Mouse (Mus musculus): ENCODE results near the gene Adat3. TPM values are rescaled to one million over a fixed set of nuclear protein-coding genes. Genes with fewer than 3 reads are reported as not detected.
A peak's percentile ranks its signal among the peaks of the same experiment; 100 is the strongest.
"Not testable (repeated sequence)": the region's sequence is repeated elsewhere in the genome, so short reads cannot be mapped to it uniquely, and the experiment has no call there.

Adat3 gene
- polyA plus RNA-seq, 1 experiment from 2014 or later = 3.0 TPM

DNA sequence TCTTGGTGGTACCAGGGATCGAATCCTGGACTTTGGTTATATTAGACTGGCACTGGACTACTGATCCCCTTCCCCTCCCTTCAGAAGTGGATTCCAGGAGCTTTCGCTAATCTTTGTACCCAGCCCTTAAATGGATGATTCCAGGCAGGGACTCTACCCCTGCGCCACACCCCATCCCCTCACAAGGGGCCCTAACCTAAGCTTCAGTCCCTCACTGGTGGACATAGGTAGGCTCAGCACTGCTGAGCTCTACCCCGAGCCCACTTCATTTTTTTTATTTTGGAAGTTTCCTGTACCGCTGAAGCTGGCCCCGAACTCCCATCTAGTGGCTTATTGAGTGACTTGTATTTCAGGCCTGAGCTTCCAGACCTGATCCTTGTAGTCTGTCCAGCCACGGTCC lies 684 bp downstream of the Adat3 start:
- H3K36me3 ChIP-seq = peaks cover 17% of the 10 kb centered on the region
- peak overlapping the region; percentile 84 for H3K4me2 ChIP-seq
- peak overlapping the region; percentile 67 for H3K9ac ChIP-seq
- no peak for ATAC-seq (replicated peaks; ENCODE audit: insufficient number of reproducible peaks, insufficient read depth, low FRiP score, low read depth)
- H3K27me3 ChIP-seq = no peaks in the 10 kb centered on the region
- peak overlapping the region; percentile 88 for H3K27ac ChIP-seq
- peaks cover 16% of the 10 kb centered on the region for H3K4me1 ChIP-seq (replicated peaks)
- 26% methylated on average over 7 of the region's 7 CpGs for WGBS
- no peaks in the 10 kb centered on the region for H3K9me3 ChIP-seq (replicated peaks)
- peak overlapping the region; percentile 65 for H3K4me3 ChIP-seq

DNA sequence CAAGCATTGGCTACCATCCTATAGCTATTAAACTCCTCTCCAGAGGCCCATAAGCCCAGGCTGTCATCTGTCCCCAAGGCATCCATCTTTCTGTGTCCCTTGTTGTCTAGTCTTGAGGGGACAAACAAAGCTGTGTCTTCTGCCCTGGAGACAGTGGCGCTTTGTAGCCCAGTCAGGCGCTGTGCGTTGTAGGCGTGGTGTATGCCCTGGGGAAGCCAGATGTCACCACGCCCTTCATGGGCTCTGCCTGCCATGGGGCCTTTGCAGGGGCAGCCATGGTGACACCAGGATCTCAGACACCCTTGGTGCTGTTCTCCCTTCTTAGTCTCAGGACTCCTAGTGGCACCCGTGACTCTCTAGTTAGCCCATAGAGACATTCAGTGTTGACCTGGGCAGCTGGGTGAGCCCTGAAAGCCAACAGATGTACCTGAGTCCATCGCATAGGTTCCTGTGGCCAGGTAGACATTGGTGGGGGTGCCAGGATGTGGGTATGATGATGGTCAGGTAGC lies 1.4 kb downstream of the Adat3 start:
- H3K27me3 ChIP-seq = no peaks in the 10 kb centered on the region
- H3K36me3 ChIP-seq = peaks cover 19% of the 10 kb centered on the region
- ATAC-seq (replicated peaks; ENCODE audit: insufficient number of reproducible peaks, insufficient read depth, low FRiP score, low read depth) = no peak
- peak overlapping the region; percentile 65 for H3K4me3 ChIP-seq
- H3K4me2 ChIP-seq = peak overlapping the region; percentile 84
- H3K4me1 ChIP-seq (replicated peaks) = peaks cover 16% of the 10 kb centered on the region
- peak overlapping the region; percentile 88; the same call in 1 of the 2 replicates for H3K27ac ChIP-seq
- no peaks in the 10 kb centered on the region for H3K9me3 ChIP-seq (replicated peaks)
- peak overlapping the region; percentile 67; the same call in 1 of the 2 replicates for H3K9ac ChIP-seq
- 86% methylated on average over 7 of the region's 7 CpGs for WGBS

DNA sequence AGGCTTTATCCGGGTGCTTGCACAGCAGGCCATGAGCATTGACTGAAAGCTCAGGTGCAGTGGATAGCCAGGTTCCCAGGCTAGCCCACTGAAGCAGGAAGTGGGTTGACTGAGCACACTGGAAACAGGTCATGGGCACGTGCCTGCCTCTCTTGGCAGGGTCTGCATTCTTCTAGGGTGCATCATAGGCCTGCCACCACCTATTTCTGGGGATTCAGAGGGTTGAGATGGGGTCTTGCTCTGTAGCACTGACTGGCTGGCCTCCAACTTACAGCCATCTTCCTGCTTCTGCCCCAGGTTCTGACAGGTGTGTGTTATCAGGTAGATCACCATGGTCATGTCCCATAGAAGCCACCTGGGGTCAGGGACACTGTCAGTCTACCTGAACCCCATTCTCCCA lies 2.3 kb downstream of the Adat3 start:
- Histone ChIP-seq H3K9me3 (replicated peaks) (no peaks in the 10 kb centered on the region), H3K27me3 (no peaks in the 10 kb centered on the region), H3K36me3 (peaks cover 28% of the 10 kb centered on the region), H3K4me3 (no peak overlapping the region), H3K27ac (no peak overlapping the region), H3K4me1 (replicated peaks) (peaks cover 16% of the 10 kb centered on the region), H3K9ac (no peak overlapping the region), H3K4me2 (no peak overlapping the region)
- no peak for ATAC-seq (replicated peaks; ENCODE audit: insufficient number of reproducible peaks, insufficient read depth, low FRiP score, low read depth)
- WGBS = 84% methylated on average over 2 of the region's 2 CpGs

DNA sequence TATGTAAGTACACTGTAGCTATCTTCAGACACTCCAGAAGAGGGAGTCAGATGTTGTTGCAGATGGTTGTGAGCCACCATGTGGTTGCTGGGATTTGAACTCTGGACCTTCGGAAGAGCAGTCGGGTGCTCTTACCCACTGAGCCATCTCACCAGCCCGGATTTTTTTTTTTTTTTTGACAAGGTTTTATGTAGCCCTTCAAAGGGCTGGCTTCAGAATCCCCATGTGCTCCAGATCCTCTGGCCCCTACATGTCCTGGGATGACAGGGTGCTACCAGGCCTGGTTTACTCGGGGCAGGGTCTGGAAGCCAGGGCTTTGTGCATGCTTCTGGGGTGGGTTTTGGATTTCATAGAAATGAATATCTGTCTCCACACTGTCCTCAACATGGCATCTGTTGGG lies 3.0 kb downstream of the Adat3 start, which contains the start of gene Gm49322:
Gm49322 (plus strand) TSS at position 301 of the 400 bp plus-strand sequence.
- not testable (repeated sequence) for H3K4me3 ChIP-seq; H3K9me3 ChIP-seq (replicated peaks); H3K9ac ChIP-seq; ATAC-seq (replicated peaks; ENCODE audit: insufficient number of reproducible peaks, insufficient read depth, low FRiP score, low read depth); H3K4me2 ChIP-seq; H3K27me3 ChIP-seq; H3K27ac ChIP-seq
- H3K36me3 ChIP-seq = peaks cover 30% of the 10 kb centered on the region
- 77% methylated on average over 4 of the region's 4 CpGs for WGBS
- peaks cover 18% of the 10 kb centered on the region for H3K4me1 ChIP-seq (replicated peaks)

DNA sequence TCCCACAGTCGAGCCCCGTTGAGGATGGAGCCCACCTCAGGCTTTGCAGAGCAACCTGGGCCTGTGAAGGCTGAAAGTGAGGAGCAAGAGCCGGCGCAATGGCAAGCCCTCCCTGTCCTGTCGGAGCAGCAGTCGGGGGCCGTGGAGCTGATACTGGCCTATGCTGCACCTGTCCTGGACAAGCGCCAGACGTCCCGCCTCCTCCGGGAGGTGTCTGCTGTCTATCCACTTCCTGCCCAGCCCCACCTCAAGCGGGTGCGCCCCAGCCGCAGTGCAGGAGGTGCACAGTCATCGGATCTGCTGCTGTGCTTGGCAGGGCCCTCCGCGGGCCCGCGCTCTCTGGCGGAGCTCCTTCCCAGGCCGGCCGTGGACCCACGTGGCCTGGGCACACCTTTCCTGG lies 3.6 kb downstream of the Adat3 start:
- Histone ChIP-seq H3K4me3 (no peak overlapping the region), H3K9me3 (replicated peaks) (no peaks in the 10 kb centered on the region), H3K27me3 (no peaks in the 10 kb centered on the region), H3K36me3 (peaks cover 30% of the 10 kb centered on the region), H3K4me1 (replicated peaks) (peaks cover 18% of the 10 kb centered on the region), H3K4me2 (no peak overlapping the region), H3K27ac (no peak overlapping the region), H3K9ac (no peak overlapping the region)
- no peak for ATAC-seq (replicated peaks; ENCODE audit: insufficient number of reproducible peaks, insufficient read depth, low FRiP score, low read depth)
- WGBS = 90% methylated on average over 23 of the region's 23 CpGs

DNA sequence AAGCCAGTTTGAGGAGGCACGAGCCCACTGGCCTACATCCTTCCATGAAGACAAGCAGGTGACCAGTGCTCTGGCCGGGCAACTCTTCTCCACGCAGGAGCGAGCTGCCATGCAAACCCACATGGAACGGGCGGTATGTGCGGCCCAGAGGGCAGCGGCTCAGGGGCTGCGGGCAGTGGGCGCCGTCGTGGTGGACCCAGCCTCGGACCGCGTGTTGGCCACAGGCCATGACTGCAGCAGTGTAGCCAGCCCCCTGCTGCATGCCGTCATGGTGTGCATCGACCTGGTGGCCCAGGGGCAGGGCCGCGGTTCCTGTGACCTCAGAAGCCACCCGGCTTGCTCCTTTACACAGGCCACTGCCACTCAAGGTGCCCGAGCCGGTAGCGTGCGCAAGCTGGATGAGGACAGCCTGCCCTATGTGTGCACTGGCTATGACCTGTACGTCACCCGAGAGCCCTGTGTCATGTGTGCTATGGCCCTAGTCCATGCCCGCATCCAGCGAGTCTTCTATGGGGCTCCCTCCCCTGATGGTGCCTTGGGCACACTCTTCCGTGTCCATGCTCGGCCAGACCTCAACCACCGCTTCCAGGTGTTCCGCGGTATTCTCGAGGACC lies 4.2 kb downstream of the Adat3 start:
- WGBS = 93% methylated on average over 34 of the region's 34 CpGs
- H3K27ac ChIP-seq = no peak overlapping the region
- H3K4me1 ChIP-seq (replicated peaks) = peaks cover 18% of the 10 kb centered on the region
- H3K4me2 ChIP-seq = no peak overlapping the region
- H3K36me3 ChIP-seq = peaks cover 30% of the 10 kb centered on the region
- no peaks in the 10 kb centered on the region for H3K9me3 ChIP-seq (replicated peaks)
- no peak overlapping the region for H3K4me3 ChIP-seq
- no peak overlapping the region for H3K9ac ChIP-seq
- no peak for ATAC-seq (replicated peaks; ENCODE audit: insufficient number of reproducible peaks, insufficient read depth, low FRiP score, low read depth)
- no peaks in the 10 kb centered on the region for H3K27me3 ChIP-seq

DNA sequence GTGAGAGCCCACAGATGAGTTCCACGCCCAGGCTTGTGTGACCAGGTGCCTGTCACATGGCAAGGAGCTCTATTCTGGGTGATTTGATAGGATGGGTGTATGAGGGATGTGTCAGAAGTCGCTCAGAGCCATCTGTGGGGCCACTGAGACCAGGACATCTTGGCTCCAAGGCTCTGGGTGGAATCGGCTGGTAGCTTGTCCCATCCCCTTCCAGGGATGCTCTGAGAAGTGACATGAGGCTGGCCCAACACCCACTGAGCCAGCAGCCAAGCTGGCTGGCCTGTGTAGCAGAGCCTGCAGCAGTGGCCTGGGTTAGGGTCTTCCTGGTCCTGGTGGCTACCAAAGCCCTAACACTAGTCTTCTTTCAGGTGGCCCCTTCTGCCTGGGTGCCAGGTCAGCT lies 5.8 kb downstream of the Adat3 start:
- H3K36me3 ChIP-seq = peaks cover 42% of the 10 kb centered on the region
- WGBS = 89% methylated on average over 3 of the region's 3 CpGs
- H3K9ac ChIP-seq = no peak overlapping the region

DNA sequence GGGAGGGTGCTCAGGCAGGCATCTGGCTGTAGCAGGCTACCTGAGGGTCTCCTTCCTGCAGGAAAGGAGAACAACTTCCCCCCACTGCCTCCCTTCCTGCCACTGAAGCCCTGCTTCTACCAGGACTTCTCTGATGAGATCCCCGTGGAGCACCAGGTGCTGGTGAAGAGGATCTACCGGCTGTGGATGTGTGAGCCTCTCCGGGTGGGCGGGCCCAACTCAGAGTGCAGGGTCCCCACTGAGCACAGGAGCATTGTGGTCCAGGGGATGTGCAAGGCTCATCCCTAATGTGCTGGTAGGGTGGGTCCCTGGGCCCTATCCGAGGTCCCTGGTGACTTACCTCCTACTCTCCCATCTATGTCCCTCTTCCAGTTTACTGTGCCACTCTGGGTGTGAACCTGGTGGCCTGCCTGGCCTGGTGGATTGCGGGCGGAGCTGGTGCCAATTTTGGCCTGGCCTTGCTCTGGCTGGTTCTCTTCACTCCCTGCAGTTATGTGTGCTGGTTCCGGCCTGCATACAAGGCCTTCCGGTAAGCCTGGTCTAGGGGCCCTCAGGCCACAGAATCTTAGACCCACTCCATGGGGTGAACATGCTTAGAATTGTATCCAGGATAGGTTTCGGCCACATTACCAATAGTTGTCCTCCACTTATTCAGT lies 6.7 kb downstream of the Adat3 start:
- H3K4me2 ChIP-seq = no peak overlapping the region
- H3K27me3 ChIP-seq = no peaks in the 10 kb centered on the region
- no peak overlapping the region for H3K4me3 ChIP-seq
- H3K4me1 ChIP-seq (replicated peaks) = peaks cover 3% of the 10 kb centered on the region; the same call in 1 of the 2 replicates
- no peaks in the 10 kb centered on the region for H3K9me3 ChIP-seq (replicated peaks)
- H3K27ac ChIP-seq = no peak overlapping the region
- peaks cover 49% of the 10 kb centered on the region for H3K36me3 ChIP-seq
- WGBS = 90% methylated on average over 10 of the region's 10 CpGs
- no peak for ATAC-seq (replicated peaks; ENCODE audit: insufficient number of reproducible peaks, insufficient read depth, low FRiP score, low read depth)
- 0 out of 2 replicates have a peak overlapping the region, but pooled peaks have one; percentile 12 for H3K9ac ChIP-seq

More for the DNA sequence above, 5.8 kb downstream of the Adat3 start:
- Histone ChIP-seq H3K4me1 (replicated peaks) (peaks cover 11% of the 10 kb centered on the region), H3K4me3 (no peak overlapping the region), H3K27ac (no peak overlapping the region), H3K27me3 (no peaks in the 10 kb centered on the region), H3K9me3 (replicated peaks) (no peaks in the 10 kb centered on the region), H3K4me2 (no peak overlapping the region)
- ATAC-seq (replicated peaks; ENCODE audit: insufficient number of reproducible peaks, insufficient read depth, low FRiP score, low read depth) = no peak

DNA sequence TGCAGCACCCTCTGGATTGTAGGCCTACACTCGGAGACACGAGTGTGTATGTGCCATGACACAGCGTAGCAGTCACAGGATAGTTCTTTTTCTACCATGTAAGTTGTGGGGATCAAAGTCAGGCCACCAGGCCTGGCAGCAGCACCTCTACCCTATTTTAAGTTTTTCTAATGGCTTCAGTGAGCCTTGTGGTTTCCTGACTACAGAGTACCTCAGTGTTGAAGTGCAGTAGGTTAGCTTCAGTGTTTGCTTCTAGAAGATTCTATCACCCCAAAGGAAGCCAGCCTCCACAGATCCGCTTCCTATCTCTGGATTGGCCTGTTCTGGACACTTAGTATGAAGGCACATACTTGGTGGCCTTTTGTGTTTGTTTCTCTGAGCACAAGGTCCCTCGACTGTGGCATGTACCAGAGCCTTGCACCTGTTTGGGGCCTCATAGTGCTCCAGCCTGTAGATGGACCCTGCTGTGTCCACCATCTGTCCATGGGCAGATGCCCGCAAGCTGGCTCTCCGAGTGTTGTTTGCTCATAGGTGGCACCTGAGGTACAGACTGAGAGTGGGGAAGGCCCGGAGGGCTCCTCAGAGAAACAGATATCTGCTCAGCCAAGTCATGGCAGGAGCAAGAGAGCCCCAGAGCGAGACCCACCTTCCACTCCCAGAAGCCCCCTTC lies 7.6 kb downstream of the Adat3 start:
- ATAC-seq (replicated peaks; ENCODE audit: insufficient number of reproducible peaks, insufficient read depth, low FRiP score, low read depth) = no peak
- Histone ChIP-seq H3K4me2 (no peak overlapping the region), H3K9me3 (replicated peaks) (no peaks in the 10 kb centered on the region), H3K27me3 (no peaks in the 10 kb centered on the region), H3K4me3 (no peak overlapping the region), H3K27ac (no peak overlapping the region), H3K9ac (no peak overlapping the region), H3K36me3 (peaks cover 58% of the 10 kb centered on the region), H3K4me1 (replicated peaks) (0 out of 2 replicates have a peak, but pooled peaks cover 3% of the 10 kb centered on the region)
- WGBS = 88% methylated on average over 9 of the region's 9 CpGs

DNA sequence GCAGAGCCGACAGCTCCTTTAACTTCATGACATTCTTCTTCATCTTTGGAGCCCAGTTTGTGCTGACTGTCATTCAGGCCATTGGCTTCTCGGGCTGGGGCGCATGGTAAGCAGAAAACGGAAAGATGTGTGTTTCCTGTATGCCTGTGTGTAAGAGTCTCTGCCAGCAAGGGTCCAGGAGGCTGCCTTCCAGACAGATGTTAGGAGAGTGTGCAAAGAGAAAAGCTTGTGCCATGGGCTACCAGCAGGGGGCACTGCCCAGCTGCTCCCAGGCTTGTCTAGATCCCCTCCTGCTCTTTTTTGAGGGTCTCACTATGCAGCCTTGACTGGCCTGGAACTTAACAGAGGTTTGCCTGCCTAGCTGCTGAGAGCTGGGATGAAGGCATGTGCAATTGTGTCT lies 8.3 kb downstream of the Adat3 start:
- H3K27ac ChIP-seq = no peak overlapping the region
- no peak overlapping the region for H3K4me3 ChIP-seq
- H3K4me2 ChIP-seq = no peak overlapping the region
- 0 out of 2 replicates have a peak, but pooled peaks have one; percentile 25 for ATAC-seq (replicated peaks; ENCODE audit: insufficient number of reproducible peaks, insufficient read depth, low FRiP score, low read depth)
- no peak overlapping the region for H3K9ac ChIP-seq
- 46% methylated on average over 4 of the region's 4 CpGs for WGBS
- H3K27me3 ChIP-seq = no peaks in the 10 kb centered on the region
- no peaks in the 10 kb centered on the region for H3K9me3 ChIP-seq (replicated peaks)
- 0 out of 2 replicates have a peak, but pooled peaks cover 3% of the 10 kb centered on the region for H3K4me1 ChIP-seq (replicated peaks)
- peaks cover 66% of the 10 kb centered on the region for H3K36me3 ChIP-seq

DNA sequence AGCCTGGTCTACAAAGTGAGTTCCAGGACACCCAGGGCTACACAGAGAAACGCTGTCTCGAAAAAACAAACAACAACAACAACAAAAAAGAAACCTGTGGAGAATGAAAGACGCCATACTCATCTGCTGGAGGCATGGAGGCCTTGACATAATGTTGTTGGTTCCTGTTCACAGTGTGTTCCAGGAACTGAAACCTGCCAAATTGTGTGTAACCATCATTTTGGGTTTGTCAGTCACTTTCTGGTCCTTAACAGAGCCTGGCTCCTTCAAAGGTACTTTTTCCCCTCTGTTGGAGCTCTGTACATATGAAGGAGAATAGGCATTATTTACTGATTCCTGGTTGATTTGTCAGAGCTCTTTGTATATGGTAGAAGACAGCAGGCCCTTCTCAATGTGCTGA lies 9.2 kb downstream of the Adat3 start:
- H3K4me1 ChIP-seq (replicated peaks) = 0 out of 2 replicates have a peak, but pooled peaks cover 3% of the 10 kb centered on the region
- ATAC-seq (replicated peaks; ENCODE audit: insufficient number of reproducible peaks, insufficient read depth, low FRiP score, low read depth) = no peak
- no peak overlapping the region for H3K4me2 ChIP-seq

More for the DNA sequence above, 9.2 kb downstream of the Adat3 start:
- H3K27ac ChIP-seq = no peak overlapping the region
- peaks cover 58% of the 10 kb centered on the region for H3K36me3 ChIP-seq
- 92% methylated on average over 3 of the region's 3 CpGs for WGBS
- H3K9me3 ChIP-seq (replicated peaks) = no peaks in the 10 kb centered on the region
- no peaks in the 10 kb centered on the region for H3K27me3 ChIP-seq
- H3K9ac ChIP-seq = no peak overlapping the region
- no peak overlapping the region for H3K4me3 ChIP-seq
